In genomic region chr15:86015860-86016541, GRCm38 (mm10) we compare ENCODE assay signal across 1 mouse cellular context.
TF ChIP-seq lines count a peak whose summit lies in the region.

No protein-coding gene starts in this region.

TF ChIP-seq in MEL, 35 proteins besides CTCF, POLR2A, EP300 and RAD21 (continued from another document):
- TF ChIP-seq MYB (IDR thresholded peaks at IDR 0.05; ENCODE audit: low read depth, low read length) = no peak
- no peak for TF ChIP-seq SMC3 (IDR thresholded peaks at IDR 0.05; ENCODE audit: low read depth, low read length)
- TF ChIP-seq RCOR1 (IDR thresholded peaks at IDR 0.05; ENCODE audit: low read depth, low read length) = 0 out of 2 replicates have a peak, but pooled peaks have one; percentile 10
- peak; percentile 22; the same call in 1 of the 2 replicates for TF ChIP-seq SIN3A (IDR thresholded peaks at IDR 0.05; ENCODE audit: low read length)
- no peak for TF ChIP-seq MYC (IDR thresholded peaks at IDR 0.05; ENCODE audit: low read depth, low read length)
- TF ChIP-seq MAFK (IDR thresholded peaks at IDR 0.05; ENCODE audit: borderline replicate concordance, low read depth, low read length) = no peak
